Mouse (Mus musculus): ENCODE data around the gene Tmem74b. TPM values are rescaled to one million over a fixed set of nuclear protein-coding genes. Genes with fewer than 3 reads are reported as not detected.

The Tmem74b gene
- total and polyA plus RNA-seq, 3 experiments, result not detected

GRCm38 (mm10) chr2:151747847-151748705, 46.3 kb downstream of the Tmem74b start:
- Histone ChIP-seq H3K27me3 (ENCODE audit: control insufficient read depth in 1 of 2, insufficient read depth in 2 of 2, low read length in 2 of 2) (peaks cover 5% of the 10 kb centered on the region in 2 experiments; a peak in 2 of 4 replicates), H3K36me3 (ENCODE audit: control insufficient read depth in 1 of 2, insufficient read depth in 2 of 2, low read length in 2 of 2) (peaks cover 0 to 14% of the 10 kb centered on the region in 2 experiments; a peak in 2 of 4 replicates), H3K9me3 (replicated peaks; ENCODE audit: insufficient read depth, low read length) (no peaks in the 10 kb centered on the region), H3K4me3 (ENCODE audit: control insufficient read depth in 1 of 2, insufficient read depth in 1 of 2, low read depth in 2 of 2, low read length in 2 of 2) (no peak overlapping the region), H3K9ac (ENCODE audit: control insufficient read depth, low read depth, low read length, poor library complexity, severe bottlenecking) (no peak overlapping the region), H3K27ac (ENCODE audit: control insufficient read depth, low read depth, low read length) (no peak overlapping the region), H3K79me2 (ENCODE audit: control insufficient read depth, insufficient read depth, low read length, poor library complexity) (no peaks in the 10 kb centered on the region), H3K4me1 (ENCODE audit: control insufficient read depth in 1 of 2, insufficient read depth in 2 of 2, low read length in 2 of 2) (peaks cover 5 to 14% of the 10 kb centered on the region in 2 experiments; a peak in 3 of 4 replicates)
- TF ChIP-seq SMC3 (IDR thresholded peaks at IDR 0.05; ENCODE audit: low read depth, low read length) (peak; percentile 52), ZC3H11A (IDR thresholded peaks at IDR 0.05; ENCODE audit: low read depth, low read length) (peak; percentile 41), TBP (IDR thresholded peaks at IDR 0.05; ENCODE audit: low read depth, low read length) (no peak), GABPA (IDR thresholded peaks at IDR 0.05; ENCODE audit: low read depth, low read length) (no peak), MXI1 (IDR thresholded peaks at IDR 0.05; ENCODE audit: low read depth, low read length) (no peak), CTCF (IDR thresholded peaks at IDR 0.05 in 2 of 3, conservative IDR thresholded peaks at IDR 0.05 in 1 of 3; ENCODE audit: control insufficient read depth in 1 of 3, insufficient read depth in 1 of 3, low read depth in 2 of 3, low read length in 3 of 3, poor library complexity in 1 of 3, severe bottlenecking in 1 of 3) (peak; percentile 82 to 83 (median 82)), ETS1 (IDR thresholded peaks at IDR 0.05; ENCODE audit: low read depth, low read length) (no peak), JUND (IDR thresholded peaks at IDR 0.05; ENCODE audit: low read depth, low read length) (0 out of 2 replicates have a peak, but pooled peaks have one; percentile 27), HCFC1 (IDR thresholded peaks at IDR 0.05; ENCODE audit: low read depth, low read length) (0 out of 2 replicates have a peak, but pooled peaks have one; percentile 22), RAD21 (IDR thresholded peaks at IDR 0.05; ENCODE audit: low read depth, low read length) (peak; percentile 61), MAZ (IDR thresholded peaks at IDR 0.05; ENCODE audit: low read depth, low read length) (peak; percentile 73; the same call in 1 of the 2 replicates), NRF1 (IDR thresholded peaks at IDR 0.05; ENCODE audit: insufficient read depth, low read depth, low read length, poor library complexity, severe bottlenecking) (no peak), BHLHE40 (IDR thresholded peaks at IDR 0.05; ENCODE audit: borderline replicate concordance, low read depth, low read length) (peak; percentile 42; the same call in 1 of the 2 replicates)
- DNase-seq (ENCODE audit: low read depth, low spot score), result peak; percentile 76

GRCm38 (mm10) chr2:151751330-151751729, 49.5 kb downstream of the Tmem74b start:
- no peak overlapping the region for H3K27ac ChIP-seq (ENCODE audit: control insufficient read depth, low read depth, low read length)
- peaks cover 7 to 12% of the 10 kb centered on the region in 2 experiments for H3K27me3 ChIP-seq (ENCODE audit: control insufficient read depth in 1 of 2, insufficient read depth in 2 of 2, low read length in 2 of 2)
- no peak overlapping the region for H3K4me3 ChIP-seq (ENCODE audit: control insufficient read depth in 1 of 2, insufficient read depth in 1 of 2, low read depth in 2 of 2, low read length in 2 of 2)
- H3K9ac ChIP-seq (ENCODE audit: control insufficient read depth, low read depth, low read length, poor library complexity, severe bottlenecking), result no peak overlapping the region
- TF ChIP-seq POLR2A (IDR thresholded peaks at IDR 0.05; ENCODE audit: control insufficient read depth in 1 of 2, insufficient read depth in 1 of 2, low read depth in 1 of 2, low read length in 2 of 2, poor library complexity in 1 of 2), result no peak
- no peak for TF ChIP-seq POLR2AphosphoS2 (IDR thresholded peaks at IDR 0.05; ENCODE audit: low read length)
- no peak for TF ChIP-seq POLR2AphosphoS5 (IDR thresholded peaks at IDR 0.05; ENCODE audit: borderline replicate concordance, low read depth, low read length)
- TF ChIP-seq KAT2A (conservative IDR thresholded peaks at IDR 0.05; ENCODE audit: low read depth, low read length), result no peak
- no peak for TF ChIP-seq NELFE (IDR thresholded peaks at IDR 0.05; ENCODE audit: low read depth, low read length)
- no peak for TF ChIP-seq MAZ (IDR thresholded peaks at IDR 0.05; ENCODE audit: low read depth, low read length)
- no peak for TF ChIP-seq EP300 (IDR thresholded peaks at IDR 0.05; ENCODE audit: low read depth in 1 of 2, low read length in 2 of 2)
- TF ChIP-seq MAFK (IDR thresholded peaks at IDR 0.05; ENCODE audit: borderline replicate concordance, low read depth, low read length), result no peak
- no peak for TF ChIP-seq E2F4 (IDR thresholded peaks at IDR 0.05; ENCODE audit: borderline replicate concordance, low read depth, low read length)
- no peak for TF ChIP-seq MYB (IDR thresholded peaks at IDR 0.05; ENCODE audit: low read depth, low read length)
- no peak for TF ChIP-seq ETS1 (IDR thresholded peaks at IDR 0.05; ENCODE audit: low read depth, low read length)
- no peak for TF ChIP-seq TCF12 (IDR thresholded peaks at IDR 0.05; ENCODE audit: low read depth, low read length)
- H3K36me3 ChIP-seq (ENCODE audit: control insufficient read depth in 1 of 2, insufficient read depth in 2 of 2, low read length in 2 of 2), result no peaks in the 10 kb centered on the region
- H3K79me2 ChIP-seq (ENCODE audit: control insufficient read depth, insufficient read depth, low read length, poor library complexity), result no peaks in the 10 kb centered on the region
- DNase-seq (ENCODE audit: low read depth, low spot score), result no peak
- H3K9me3 ChIP-seq (replicated peaks; ENCODE audit: insufficient read depth, low read length), result no peaks in the 10 kb centered on the region
- H3K4me1 ChIP-seq (ENCODE audit: control insufficient read depth in 1 of 2, insufficient read depth in 2 of 2, low read length in 2 of 2), result no peaks in the 10 kb centered on the region
